Mouse (Mus musculus) C2C12 (cell line): ENCODE measurements around the gene Ccl11. TPM values are rescaled to one million over a fixed set of nuclear protein-coding genes. Genes with fewer than 3 reads are reported as not detected.

Source experiments
- H3K27me3 ChIP-seq: one replicate; pipeline ENCODE4 v1.6.1; 2011; ENCODE audit not compliant: control insufficient read depth, insufficient read depth, insufficient read length
- H3K36me3 ChIP-seq: one replicate; pipeline ENCODE4 v1.6.1; 2011; ENCODE audit not compliant: control insufficient read depth, insufficient read depth
- H3K4me3 ChIP-seq: one replicate; pipeline ENCODE4 v1.5.1; 2011; ENCODE audit warnings: mild to moderate bottlenecking, control low read depth; ENCODE audit not compliant: poor library complexity, insufficient read depth, severe bottlenecking
- H3K79me2 ChIP-seq: one replicate; pipeline ENCODE4 v1.6.1; 2011; ENCODE audit not compliant: control insufficient read depth, insufficient read depth
- H3K79me3 ChIP-seq: one replicate; pipeline ENCODE4 v1.6.1; 2011; ENCODE audit warnings: low read depth, control low read depth
- H3ac ChIP-seq: one replicate; pipeline ENCODE3; 2011; ENCODE audit warnings: low read depth; ENCODE audit not compliant: control insufficient read depth, insufficient read length
- CEBPB ChIP-seq: IDR thresholded peaks from one replicate; pipeline ENCODE4 v1.6.1; 2011; ENCODE audit warnings: low read depth, mild to moderate bottlenecking, control low read depth, moderate library complexity
- CTCF ChIP-seq: IDR thresholded peaks from one replicate; pipeline ENCODE4 v1.5.1; 2011; ENCODE audit not compliant: control insufficient read depth, insufficient read depth, insufficient read length
- FOSL1 ChIP-seq: IDR thresholded peaks from one replicate; pipeline ENCODE4 v1.8.0; 2011; ENCODE audit warnings: mild to moderate bottlenecking, low read length; ENCODE audit not compliant: poor library complexity, insufficient read depth, severe bottlenecking
- MAX ChIP-seq: IDR thresholded peaks from one replicate; pipeline ENCODE4 v1.6.1; 2011; ENCODE audit warnings: mild to moderate bottlenecking, control low read depth
- MYOD1 ChIP-seq: IDR thresholded peaks from one replicate; pipeline ENCODE4 v1.6.1; 2011; ENCODE audit warnings: low read depth; ENCODE audit not compliant: control insufficient read depth, insufficient read length
- MYOG ChIP-seq: IDR thresholded peaks from one replicate; pipeline ENCODE4 v1.6.1; 2011; ENCODE audit not compliant: control insufficient read depth, insufficient read length; ENCODE audit errors: extremely low read depth
- USF1 ChIP-seq: IDR thresholded peaks from one replicate; pipeline ENCODE4 v1.6.1; 2011; ENCODE audit warnings: low read depth, mild to moderate bottlenecking, control low read depth, moderate library complexity
- polyA plus RNA-seq: library from polyadenylated mRNA; unstranded; fragments of >200 nt; fragmentation: generic; extraction: Trizol; gene quantifications from one replicate; pipeline ENCODE4 v1.2.1, GENCODE M21; 2012; ENCODE audit warnings: missing spikeins

Gene Ccl11
- polyA plus RNA-seq, 1 experiment: 0.04 TPM

- H3K79me2 ChIP-seq: no peaks in the 10 kb centered on the region
- H3ac ChIP-seq: no peak overlapping the region
- H3K27me3 ChIP-seq: no peaks in the 10 kb centered on the region
- H3K4me3 ChIP-seq: no peak overlapping the region
- TF ChIP-seq USF1: peak; percentile 91
- TF ChIP-seq MYOD1: peak; percentile 17
- peak; percentile 57 for TF ChIP-seq MAX
- TF ChIP-seq MYOG: no peak
- no peak for TF ChIP-seq CTCF
- TF ChIP-seq FOSL1: peak; percentile 61
- TF ChIP-seq CEBPB: peak; percentile 64
- no peaks in the 10 kb centered on the region for H3K79me3 ChIP-seq
- H3K36me3 ChIP-seq: no peaks in the 10 kb centered on the region
Measured at GRCm38 (mm10) chr11:82066953-82067571, 9.4 kb downstream of the Ccl11 start.

GRCm38 (mm10) chr11:82071076-82071475, 13.5 kb downstream of the Ccl11 start:
- Histone ChIP-seq H3K36me3 (no peaks in the 10 kb centered on the region), H3K27me3 (no peaks in the 10 kb centered on the region), H3K79me3 (no peaks in the 10 kb centered on the region), H3K79me2 (no peaks in the 10 kb centered on the region), H3K4me3 (no peak overlapping the region), H3ac (no peak overlapping the region)
- TF ChIP-seq CTCF: no peak
- no peak for TF ChIP-seq MAX
- TF ChIP-seq MYOG: no peak
- no peak for TF ChIP-seq FOSL1
- no peak for TF ChIP-seq USF1
- TF ChIP-seq CEBPB: no peak
- no peak for TF ChIP-seq MYOD1

- Histone ChIP-seq H3K79me3 (no peaks in the 10 kb centered on the region), H3K4me3 (no peak overlapping the region), H3K79me2 (no peaks in the 10 kb centered on the region), H3K27me3 (no peaks in the 10 kb centered on the region), H3K36me3 (no peaks in the 10 kb centered on the region), H3ac (no peak overlapping the region)
- TF ChIP-seq CEBPB: peak; percentile 42
- no peak for TF ChIP-seq USF1
Measured at GRCm38 (mm10) chr11:82072374-82072773, 14.8 kb downstream of the Ccl11 start.

- no peaks in the 10 kb centered on the region for H3K36me3 ChIP-seq
- H3K79me3 ChIP-seq: no peaks in the 10 kb centered on the region
- no peak for TF ChIP-seq FOSL1
- no peak for TF ChIP-seq USF1
- TF ChIP-seq MYOD1: no peak
- TF ChIP-seq MYOG: no peak
- no peaks in the 10 kb centered on the region for H3K27me3 ChIP-seq
- no peak overlapping the region for H3K4me3 ChIP-seq
- no peak overlapping the region for H3ac ChIP-seq
- no peaks in the 10 kb centered on the region for H3K79me2 ChIP-seq
Measured at GRCm38 (mm10) chr11:82072984-82073383, 15.4 kb downstream of the Ccl11 start.

- H3K79me3 ChIP-seq: no peaks in the 10 kb centered on the region
- no peak overlapping the region for H3K4me3 ChIP-seq
- no peak overlapping the region for H3ac ChIP-seq
- TF ChIP-seq USF1: no peak
- no peak for TF ChIP-seq FOSL1
- no peak for TF ChIP-seq MYOD1
- TF ChIP-seq CEBPB: no peak
- H3K36me3 ChIP-seq: no peaks in the 10 kb centered on the region
- no peaks in the 10 kb centered on the region for H3K79me2 ChIP-seq
- no peaks in the 10 kb centered on the region for H3K27me3 ChIP-seq
Measured at GRCm38 (mm10) chr11:82073686-82074085, 16.1 kb downstream of the Ccl11 start.

GRCm38 (mm10) chr11:82077031-82077430, 19.4 kb downstream of the Ccl11 start:
- Histone ChIP-seq H3ac (no peak overlapping the region), H3K27me3 (no peaks in the 10 kb centered on the region), H3K79me3 (no peaks in the 10 kb centered on the region), H3K36me3 (no peaks in the 10 kb centered on the region), H3K79me2 (no peaks in the 10 kb centered on the region), H3K4me3 (no peak overlapping the region)
- no peak for TF ChIP-seq USF1
- TF ChIP-seq MYOG: no peak
- no peak for TF ChIP-seq CTCF
- no peak for TF ChIP-seq CEBPB
- TF ChIP-seq MYOD1: no peak
- TF ChIP-seq FOSL1: no peak
- no peak for TF ChIP-seq MAX
